Mouse (Mus musculus): ENCODE measurements around the gene Higd1a.

GRCm38 (mm10) chr9:121890441-121890941 is 32.3 kb upstream of the Higd1a start:
- TF ChIP-seq POLR2A (IDR thresholded peaks at IDR 0.05; ENCODE audit: extremely low read depth, insufficient read depth, low read length) (no peak), CTCF (IDR thresholded peaks at IDR 0.05; ENCODE audit: low read depth, low read length) (no peak)
